Mouse (Mus musculus) G1E (cell line): Measurements from ENCODE around the gene Zfp260.

Experiments used
- CTCF ChIP-seq: IDR thresholded peaks from 2 replicates; pipeline ENCODE4 v1.5.1; 2012; ENCODE audit warnings: low read depth, low read length, inconsistent platforms, mixed read lengths
- GATA1 ChIP-seq: IDR thresholded peaks from 2 replicates; pipeline ENCODE4 v1.6.1; 2012; ENCODE audit warnings: borderline replicate concordance, low read length, inconsistent platforms, mixed read lengths
- GATA2 ChIP-seq: IDR thresholded peaks from 2 replicates; pipeline ENCODE4 v1.6.1; 2012; ENCODE audit warnings: low read depth, low read length, inconsistent platforms, borderline replicate concordance
- POLR2AphosphoS5 ChIP-seq: IDR thresholded peaks from 2 replicates; pipeline ENCODE4 v1.6.1; 2012; ENCODE audit warnings: low read depth, low read length, inconsistent platforms; ENCODE audit not compliant: insufficient replicate concordance
- TAL1 ChIP-seq: conservative IDR thresholded peaks from 2 replicates; pipeline ENCODE4 v1.6.1; 2012; ENCODE audit warnings: low read depth, low read length, inconsistent platforms, mixed read lengths

GRCm38 (mm10) chr7:30143555-30144209 lies 49.1 kb downstream of the Zfp260 start:
- TF ChIP-seq CTCF (no peak), GATA1 (no peak), TAL1 (no peak), POLR2AphosphoS5 (no peak), GATA2 (no peak)
